Mouse (Mus musculus): ENCODE data around the gene Gm20509. TPM values are rescaled to one million over a fixed set of nuclear protein-coding genes. Genes with fewer than 3 reads are reported as not detected.

Gm20509 gene
- polyA plus RNA-seq (2015; fragmentation: Illumina TruSeq; extraction: RNeasy Lipid Tissue Mini Kit (QIAGEN cat#74804); ENCODE audit: insufficient read depth, low read depth, low replicate concordance): not detected

DNA sequence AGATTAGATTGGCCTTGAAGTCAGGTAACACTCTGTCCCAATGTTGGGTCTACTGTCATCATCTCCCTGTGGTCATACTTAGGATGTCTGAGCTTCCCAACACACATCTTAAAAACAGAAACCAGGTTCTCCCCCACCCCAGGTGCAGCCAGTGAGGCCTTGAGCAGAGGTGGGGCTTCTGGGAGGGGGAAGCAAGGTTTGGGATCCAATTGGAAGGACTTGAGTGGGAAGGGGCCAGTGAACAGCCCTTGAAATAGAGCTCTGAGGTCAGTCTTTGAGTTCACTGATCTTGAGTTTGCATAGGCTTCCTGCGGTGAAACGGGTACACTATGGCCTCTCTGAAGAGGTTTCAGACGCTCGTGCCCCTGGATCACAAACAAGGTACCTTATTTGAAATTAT is at the start of gene Gm20509:
Gene Gm20509 (plus strand): TSS at position 290 of the 400 bp plus-strand sequence.

DNA sequence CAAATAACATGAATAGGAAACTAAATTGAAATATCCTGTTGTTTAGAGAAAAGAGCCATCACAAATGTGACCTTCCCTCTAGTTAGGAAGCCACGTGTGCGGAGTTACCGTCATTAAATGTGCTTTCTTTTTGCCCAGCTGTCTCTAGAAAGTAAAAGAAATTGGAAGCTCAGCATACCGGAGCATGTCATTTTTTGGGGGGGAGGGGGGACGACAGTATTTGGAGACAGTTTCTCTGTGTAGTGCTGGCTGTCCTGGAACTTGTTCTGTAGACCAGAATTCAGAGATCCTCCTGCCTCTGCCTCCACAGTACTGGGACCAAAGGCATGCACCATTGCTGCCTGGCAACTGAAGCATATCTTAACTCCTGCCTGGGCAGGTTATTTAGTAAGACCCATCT is 734 bp upstream of the Gm20509 start, which contains the start of gene Khdc3:
Gene Khdc3 (plus strand): TSS at position 301 of the 400 bp plus-strand sequence.

GRCm38 (mm10) chr9:73112919-73113906 is 10.9 kb downstream of the Gm20509 start, which contains the start of gene Rsl24d1:
Gene Rsl24d1 (plus strand): TSS chr9:73113426.

Other genes starting within 250 kb of the Gm20509 start
- 0.59 TPM for gene Pygo1, start 176.8 kb upstream of the Gm20509 start, polyA plus RNA-seq (2015; fragmentation: Illumina TruSeq; extraction: RNeasy Lipid Tissue Mini Kit (QIAGEN cat#74804); ENCODE audit: insufficient read depth, low read depth, low replicate concordance)
- not detected for gene Dyx1c1, start 143.7 kb upstream of the Gm20509 start, polyA plus RNA-seq (2015; fragmentation: Illumina TruSeq; extraction: RNeasy Lipid Tissue Mini Kit (QIAGEN cat#74804); ENCODE audit: insufficient read depth, low read depth, low replicate concordance)
- gene Gm44503, start 143.6 kb upstream of the Gm20509 start, polyA plus RNA-seq (2015; fragmentation: Illumina TruSeq; extraction: RNeasy Lipid Tissue Mini Kit (QIAGEN cat#74804); ENCODE audit: insufficient read depth, low read depth, low replicate concordance): not detected
- 2.7 TPM for gene Ccpg1os, start 117.1 kb upstream of the Gm20509 start, polyA plus RNA-seq (2015; fragmentation: Illumina TruSeq; extraction: RNeasy Lipid Tissue Mini Kit (QIAGEN cat#74804); ENCODE audit: insufficient read depth, low read depth, low replicate concordance)
- gene Ccpg1, start 117.0 kb upstream of the Gm20509 start, polyA plus RNA-seq (2015; fragmentation: Illumina TruSeq; extraction: RNeasy Lipid Tissue Mini Kit (QIAGEN cat#74804); ENCODE audit: insufficient read depth, low read depth, low replicate concordance): 47.7 TPM
- gene Pigb, start 62.1 kb upstream of the Gm20509 start, polyA plus RNA-seq (2015; fragmentation: Illumina TruSeq; extraction: RNeasy Lipid Tissue Mini Kit (QIAGEN cat#74804); ENCODE audit: insufficient read depth, low read depth, low replicate concordance): 2.5 TPM
- gene Rab27a, start 57.6 kb upstream of the Gm20509 start, polyA plus RNA-seq (2015; fragmentation: Illumina TruSeq; extraction: RNeasy Lipid Tissue Mini Kit (QIAGEN cat#74804); ENCODE audit: insufficient read depth, low read depth, low replicate concordance): 9.7 TPM
- 0.50 TPM for gene Khdc3, start 634 bp upstream of the Gm20509 start, polyA plus RNA-seq (2015; fragmentation: Illumina TruSeq; extraction: RNeasy Lipid Tissue Mini Kit (QIAGEN cat#74804); ENCODE audit: insufficient read depth, low read depth, low replicate concordance)
- gene Rsl24d1, start 11.0 kb downstream of the Gm20509 start, polyA plus RNA-seq (2015; fragmentation: Illumina TruSeq; extraction: RNeasy Lipid Tissue Mini Kit (QIAGEN cat#74804); ENCODE audit: insufficient read depth, low read depth, low replicate concordance): 9.4 TPM

All from pancreas, adult 10 weeks (tissue).